Mouse (Mus musculus): ENCODE results near the gene Atf1. TPM values are rescaled to one million over a fixed set of nuclear protein-coding genes. Genes with fewer than 3 reads are reported as not detected.
"Not testable (repeated sequence)": the region's sequence is repeated elsewhere in the genome, so short reads cannot be mapped to it uniquely, and the experiment has no call there.

Gene Atf1
- polyA plus RNA-seq, 1 experiment: 277 TPM

DNA sequence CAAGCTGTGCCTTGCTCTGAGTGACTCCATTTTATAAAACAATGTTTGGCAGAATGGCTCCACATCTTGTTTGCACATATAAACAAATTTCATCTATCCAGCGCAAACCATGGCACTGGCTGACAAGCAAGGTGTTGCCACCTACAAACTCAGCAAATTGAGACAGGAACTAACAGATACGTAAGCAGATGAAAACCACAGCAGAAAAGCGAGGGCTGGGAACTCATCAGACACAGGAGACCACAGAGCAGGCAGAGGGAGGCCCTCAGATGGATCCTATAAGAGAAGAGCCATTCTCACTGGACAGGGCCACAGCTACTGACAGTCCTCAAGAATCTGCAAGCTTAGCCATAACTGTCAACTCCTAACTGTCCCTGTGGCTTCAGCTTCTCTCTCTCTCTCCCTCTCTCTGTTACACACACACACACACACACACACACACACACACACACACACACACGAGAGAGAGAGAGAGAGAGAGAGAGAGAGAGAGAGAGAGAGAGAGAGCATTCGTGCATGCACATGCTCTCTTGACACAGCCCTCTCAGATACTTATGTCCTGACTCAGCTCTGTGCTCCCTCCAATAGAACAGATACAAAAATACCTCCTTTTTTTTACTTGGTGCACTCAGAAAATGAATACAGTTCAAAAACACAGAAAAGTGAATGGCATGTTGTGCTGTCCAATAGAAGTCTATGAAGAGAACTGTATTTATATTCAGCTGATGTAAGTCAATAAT is 38.1 kb downstream of the Atf1 start:
- H3K27ac ChIP-seq (ENCODE audit: control insufficient read depth, insufficient read depth, low read depth, low read length): no peak overlapping the region
- TF ChIP-seq CTCF (IDR thresholded peaks at IDR 0.05; ENCODE audit: control insufficient read depth, insufficient read depth, insufficient replicate concordance, low read depth, low read length) (no peak), POLR2A (IDR thresholded peaks at IDR 0.05; ENCODE audit: control insufficient read depth, low read depth, low read length) (no peak)
- H3K4me3 ChIP-seq (ENCODE audit: control insufficient read depth, low read depth, low read length): no peak overlapping the region
- no peaks in the 10 kb centered on the region for H3K36me3 ChIP-seq (ENCODE audit: control insufficient read depth, insufficient read depth, low read length)
- H3K27me3 ChIP-seq (ENCODE audit: control insufficient read depth, insufficient read depth, low read length): no peaks in the 10 kb centered on the region
- peaks cover 5% of the 10 kb centered on the region for H3K4me1 ChIP-seq (ENCODE audit: control insufficient read depth, insufficient read depth, low read length)

DNA sequence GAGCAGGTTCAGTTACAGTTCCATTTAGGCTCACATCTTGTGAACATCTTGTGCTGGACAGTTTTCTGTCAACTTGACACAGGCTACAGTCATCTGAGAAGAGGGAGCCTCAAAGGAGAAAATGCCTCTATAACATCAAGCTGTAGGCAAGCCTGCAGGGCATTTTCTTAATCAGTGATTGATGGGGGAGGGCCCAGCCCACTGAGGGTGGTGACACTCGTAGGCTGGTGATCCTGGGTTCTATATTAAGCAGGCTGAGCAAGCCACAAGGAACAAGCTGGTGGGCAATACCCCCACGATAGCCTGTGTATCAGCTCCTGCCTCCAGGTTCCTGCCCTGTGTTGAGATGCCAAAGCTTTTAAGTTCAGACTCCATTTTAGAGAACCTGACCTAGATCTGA is 41.3 kb downstream of the Atf1 start:
- no peak for TF ChIP-seq CTCF (IDR thresholded peaks at IDR 0.05; ENCODE audit: control insufficient read depth, insufficient read depth, insufficient replicate concordance, low read depth, low read length)
- TF ChIP-seq POLR2A (IDR thresholded peaks at IDR 0.05; ENCODE audit: control insufficient read depth, low read depth, low read length): no peak
- H3K27ac ChIP-seq (ENCODE audit: control insufficient read depth, insufficient read depth, low read depth, low read length): no peak overlapping the region
- H3K36me3 ChIP-seq (ENCODE audit: control insufficient read depth, insufficient read depth, low read length): no peaks in the 10 kb centered on the region
- no peaks in the 10 kb centered on the region for H3K27me3 ChIP-seq (ENCODE audit: control insufficient read depth, insufficient read depth, low read length)
- H3K4me1 ChIP-seq (ENCODE audit: control insufficient read depth, insufficient read depth, low read length): peaks cover 5% of the 10 kb centered on the region
- H3K4me3 ChIP-seq (ENCODE audit: control insufficient read depth, low read depth, low read length): no peak overlapping the region; the same call in 1 of the 2 replicates

DNA sequence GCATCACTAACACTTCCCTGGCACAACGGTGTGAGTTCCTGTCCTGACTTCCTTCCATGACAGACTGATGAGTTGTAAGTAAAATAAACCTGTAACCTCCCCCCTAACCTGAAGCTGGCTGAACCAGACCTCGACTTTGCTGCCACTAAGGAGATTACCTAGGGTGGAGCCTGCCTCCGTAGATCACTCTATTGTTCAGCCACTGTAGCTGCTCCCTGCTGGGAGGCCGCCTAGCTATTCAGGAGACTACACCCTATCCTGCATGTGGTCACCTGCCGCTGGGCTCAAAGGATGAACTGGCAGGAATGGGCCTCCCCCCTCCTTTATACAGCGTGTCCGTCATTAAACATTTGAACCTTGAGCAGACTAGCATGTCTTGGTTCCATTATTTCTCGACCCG is 42.2 kb downstream of the Atf1 start:
- Histone ChIP-seq H3K27me3 (ENCODE audit: control insufficient read depth, insufficient read depth, low read length) (no peaks in the 10 kb centered on the region), H3K36me3 (ENCODE audit: control insufficient read depth, insufficient read depth, low read length) (no peaks in the 10 kb centered on the region), H3K27ac (ENCODE audit: control insufficient read depth, insufficient read depth, low read depth, low read length) (no peak overlapping the region), H3K4me3 (ENCODE audit: control insufficient read depth, low read depth, low read length) (peak overlapping the region; percentile 61), H3K4me1 (ENCODE audit: control insufficient read depth, insufficient read depth, low read length) (peaks cover 5% of the 10 kb centered on the region)
- TF ChIP-seq CTCF (IDR thresholded peaks at IDR 0.05; ENCODE audit: control insufficient read depth, insufficient read depth, insufficient replicate concordance, low read depth, low read length) (no peak), POLR2A (IDR thresholded peaks at IDR 0.05; ENCODE audit: control insufficient read depth, low read depth, low read length) (no peak)

DNA sequence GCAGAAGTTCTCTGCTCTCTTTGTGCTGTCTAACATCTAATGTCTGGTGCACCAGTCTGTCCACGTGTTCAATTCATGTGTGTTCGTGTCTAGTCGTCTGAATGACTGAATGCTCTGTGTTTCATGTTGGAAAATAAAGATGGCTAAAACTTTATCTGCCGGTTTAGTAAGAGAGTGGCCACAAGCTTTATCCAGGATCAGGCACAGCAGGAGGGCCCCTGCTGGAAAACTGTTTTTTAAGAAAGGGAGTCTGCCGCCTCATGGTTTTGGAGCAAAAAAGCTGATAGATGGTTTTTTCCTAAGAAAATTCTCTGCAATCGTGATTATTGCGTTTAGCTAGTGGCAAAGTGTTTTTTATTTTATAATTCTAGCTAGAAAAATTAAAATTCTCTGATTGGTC is 43.0 kb downstream of the Atf1 start:
- not testable (repeated sequence) for H3K36me3 ChIP-seq (ENCODE audit: control insufficient read depth, insufficient read depth, low read length); H3K27ac ChIP-seq (ENCODE audit: control insufficient read depth, insufficient read depth, low read depth, low read length); H3K27me3 ChIP-seq (ENCODE audit: control insufficient read depth, insufficient read depth, low read length); H3K4me1 ChIP-seq (ENCODE audit: control insufficient read depth, insufficient read depth, low read length)
- H3K4me3 ChIP-seq (ENCODE audit: control insufficient read depth, low read depth, low read length): peak overlapping the region; percentile 61; the same call in 1 of the 2 replicates

DNA sequence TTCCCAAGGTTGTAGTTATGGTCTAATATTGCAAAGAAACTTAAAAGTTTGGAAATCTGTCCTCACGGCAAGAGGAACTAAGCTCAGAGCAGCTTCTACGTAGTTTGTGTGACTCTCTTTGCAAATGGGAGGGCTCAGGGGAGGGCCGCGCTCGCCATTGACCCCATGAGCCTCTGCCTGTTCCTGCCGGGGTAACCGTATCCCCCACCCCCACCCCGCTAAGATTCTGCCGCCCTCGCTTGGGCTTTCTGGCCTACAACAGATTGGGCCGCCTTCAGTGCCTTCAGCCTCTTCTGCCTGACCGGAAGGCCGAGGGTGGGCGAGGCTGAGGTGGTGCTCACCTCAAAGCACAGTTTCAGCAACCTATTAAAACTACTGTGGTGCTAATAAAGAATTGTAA is 43.8 kb downstream of the Atf1 start:
- Histone ChIP-seq H3K27me3 (ENCODE audit: control insufficient read depth, insufficient read depth, low read length) (no peaks in the 10 kb centered on the region), H3K27ac (ENCODE audit: control insufficient read depth, insufficient read depth, low read depth, low read length) (no peak overlapping the region), H3K4me1 (ENCODE audit: control insufficient read depth, insufficient read depth, low read length) (peaks cover 5% of the 10 kb centered on the region), H3K36me3 (ENCODE audit: control insufficient read depth, insufficient read depth, low read length) (no peaks in the 10 kb centered on the region), H3K4me3 (ENCODE audit: control insufficient read depth, low read depth, low read length) (peak overlapping the region; percentile 15; the same call in 1 of the 2 replicates)
- TF ChIP-seq CTCF (IDR thresholded peaks at IDR 0.05; ENCODE audit: control insufficient read depth, insufficient read depth, insufficient replicate concordance, low read depth, low read length) (no peak), POLR2A (IDR thresholded peaks at IDR 0.05; ENCODE audit: control insufficient read depth, low read depth, low read length) (no peak)

DNA sequence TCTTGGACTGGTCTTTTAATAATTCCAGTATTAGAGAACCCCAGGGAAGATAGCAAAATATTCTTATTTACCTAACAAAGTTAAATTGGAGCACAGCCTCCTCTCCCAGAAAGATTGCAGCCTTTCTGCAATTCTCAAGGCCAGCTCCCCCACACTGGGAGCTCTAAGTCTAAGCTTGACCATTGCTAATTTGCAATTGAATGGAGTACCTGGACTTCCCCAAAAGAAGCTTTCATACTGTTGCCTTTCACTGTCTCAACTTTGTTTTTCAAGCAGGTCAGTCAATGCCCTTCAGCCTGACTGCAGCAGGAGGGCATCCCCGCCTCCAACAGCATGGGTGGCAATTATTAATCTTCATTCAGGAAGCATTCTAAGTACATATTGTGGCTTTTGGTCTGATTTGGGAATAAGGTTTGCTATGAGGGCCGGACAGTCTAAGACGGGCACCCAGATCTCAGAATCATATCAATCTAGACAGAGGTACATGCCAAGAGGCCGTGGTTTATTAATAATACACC is 46.2 kb downstream of the Atf1 start:
- not testable (repeated sequence) for H3K27ac ChIP-seq (ENCODE audit: control insufficient read depth, insufficient read depth, low read depth, low read length); H3K36me3 ChIP-seq (ENCODE audit: control insufficient read depth, insufficient read depth, low read length); H3K4me1 ChIP-seq (ENCODE audit: control insufficient read depth, insufficient read depth, low read length); H3K27me3 ChIP-seq (ENCODE audit: control insufficient read depth, insufficient read depth, low read length); H3K4me3 ChIP-seq (ENCODE audit: control insufficient read depth, low read depth, low read length)

DNA sequence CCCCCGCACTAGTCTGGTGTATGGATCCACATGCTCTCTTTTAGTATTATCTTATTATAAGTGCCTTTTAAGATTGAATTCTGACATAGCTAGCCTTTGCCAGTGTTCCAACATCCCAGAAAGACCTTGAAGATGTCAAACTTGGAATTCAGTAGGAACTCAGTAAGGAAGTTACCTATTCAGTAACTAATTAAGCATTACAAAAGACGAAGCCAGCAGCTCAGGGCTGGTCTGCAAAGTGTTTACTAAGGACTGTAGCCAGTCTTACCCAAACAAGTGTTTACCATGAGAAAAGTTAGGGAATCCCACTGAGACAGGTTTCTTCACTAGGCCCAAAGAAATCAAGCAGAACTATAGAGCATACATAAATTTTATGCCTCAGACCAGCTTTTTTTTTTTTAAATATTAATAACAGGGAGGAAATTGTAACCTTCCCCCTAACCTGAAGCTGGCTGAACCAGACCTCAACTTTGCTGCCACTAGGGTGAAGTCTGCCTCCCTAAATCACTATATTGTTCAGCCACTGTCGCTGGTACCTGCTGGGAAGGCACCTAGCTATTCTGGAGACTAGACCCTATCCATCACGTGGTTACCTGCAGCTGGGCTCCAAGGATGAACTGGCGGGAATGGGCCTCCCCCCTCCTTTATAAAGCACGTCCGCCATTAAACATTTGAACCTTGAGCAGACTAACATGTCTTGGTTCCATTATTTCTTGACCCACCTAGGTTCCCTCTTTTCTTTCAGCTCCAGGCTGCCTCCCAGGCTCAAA is 47.4 kb downstream of the Atf1 start:
- Histone ChIP-seq H3K36me3 (ENCODE audit: control insufficient read depth, insufficient read depth, low read length) (no peaks in the 10 kb centered on the region), H3K27ac (ENCODE audit: control insufficient read depth, insufficient read depth, low read depth, low read length) (no peak overlapping the region), H3K4me3 (ENCODE audit: control insufficient read depth, low read depth, low read length) (no peak overlapping the region), H3K4me1 (ENCODE audit: control insufficient read depth, insufficient read depth, low read length) (0 out of 2 replicates have a peak, but pooled peaks cover 2% of the 10 kb centered on the region), H3K27me3 (ENCODE audit: control insufficient read depth, insufficient read depth, low read length) (no peaks in the 10 kb centered on the region)
- no peak for TF ChIP-seq CTCF (IDR thresholded peaks at IDR 0.05; ENCODE audit: control insufficient read depth, insufficient read depth, insufficient replicate concordance, low read depth, low read length)
- no peak for TF ChIP-seq POLR2A (IDR thresholded peaks at IDR 0.05; ENCODE audit: control insufficient read depth, low read depth, low read length)
